Mouse (Mus musculus) cerebellum, postnatal 10 days (tissue): Measurements from ENCODE around the gene Adamts15.

Experiments
- DNase-seq, 2 experiments: peaks; one replicate each; pipeline ENCODE4 v3.0.0; 2021; ENCODE audit warnings: mixed read lengths in 2 of 2

Gene Adamts15

DNA sequence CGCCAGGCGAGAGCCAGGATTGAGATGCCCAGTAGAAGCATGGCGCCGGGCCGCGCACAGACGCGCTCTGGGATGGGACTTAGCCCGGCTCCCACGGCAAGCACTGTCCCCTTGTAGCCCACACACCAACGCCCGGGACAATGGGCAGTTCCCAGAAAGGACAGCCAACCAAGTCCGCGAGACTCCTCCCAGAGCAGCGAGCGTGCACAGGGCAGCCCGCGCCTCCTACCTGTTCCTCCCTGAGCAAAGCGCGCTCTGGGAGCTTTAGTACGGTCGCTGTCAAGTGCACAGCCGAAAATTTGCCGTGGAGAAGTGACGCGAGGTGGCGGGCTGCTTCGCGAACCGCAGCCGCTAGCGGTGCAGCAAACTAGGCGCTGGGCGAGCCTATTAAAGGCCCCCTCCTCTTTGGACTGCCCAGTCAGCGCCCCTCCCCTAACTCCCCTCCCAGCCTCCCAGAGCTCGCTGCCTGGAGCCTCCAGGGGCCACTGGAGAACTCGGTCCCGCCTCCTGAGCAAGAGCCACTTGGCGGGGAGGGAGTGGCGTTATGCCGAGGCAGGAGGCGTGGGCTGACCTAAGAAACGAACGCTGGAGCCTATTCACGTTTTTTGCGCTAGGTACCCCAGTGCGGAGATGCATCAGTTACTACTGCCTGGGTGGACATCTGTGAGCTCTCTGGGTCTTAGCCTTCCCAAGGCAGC lies at the start of gene Adamts15:
Gene Adamts15, minus strand, starts transcription at position 256 of the 698 bp plus-strand sequence.
- DNase-seq, result peak; percentile 55 to 69

DNA sequence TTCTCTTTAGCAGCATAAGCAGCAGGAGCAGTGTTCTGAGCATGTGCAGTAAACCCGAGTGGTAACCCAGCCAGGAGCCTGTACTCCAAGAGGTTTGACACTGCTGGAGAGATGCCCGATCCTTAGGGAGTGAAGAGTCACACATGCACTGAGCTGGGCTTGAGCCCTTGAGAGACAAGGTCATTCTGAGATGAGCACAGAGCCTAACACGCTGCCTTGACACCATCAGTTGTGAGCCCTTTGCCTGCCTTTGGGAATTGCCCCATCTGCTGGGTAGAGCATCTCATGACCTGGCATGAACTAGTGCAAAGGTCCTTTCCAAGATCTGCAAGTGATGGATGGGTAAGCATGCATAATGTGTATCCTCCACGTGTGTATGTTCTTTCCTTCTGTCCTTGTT lies 49.7 kb upstream of the Adamts15 start:
- peak; percentile 35 to 38 for DNase-seq

DNA sequence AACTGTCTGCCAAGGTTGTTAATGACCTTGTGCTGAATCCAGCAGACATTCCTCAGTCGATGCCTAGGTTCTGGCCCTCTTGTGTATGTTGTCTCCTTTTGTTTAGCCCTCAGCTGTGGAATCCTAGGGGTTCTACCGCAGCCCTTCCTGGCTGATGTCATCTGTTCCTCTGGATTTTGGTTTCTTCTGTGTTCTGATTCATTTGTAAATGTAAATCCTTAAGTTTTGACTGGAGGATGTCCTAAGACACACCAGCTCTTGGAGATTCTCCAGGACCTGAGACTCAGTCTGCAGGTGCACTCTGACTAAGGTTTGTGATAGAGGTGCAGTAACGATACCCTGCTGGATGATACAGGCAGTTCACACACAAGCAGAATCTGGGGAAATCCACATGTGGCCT lies 47.7 kb upstream of the Adamts15 start:
- no peak for DNase-seq

DNA sequence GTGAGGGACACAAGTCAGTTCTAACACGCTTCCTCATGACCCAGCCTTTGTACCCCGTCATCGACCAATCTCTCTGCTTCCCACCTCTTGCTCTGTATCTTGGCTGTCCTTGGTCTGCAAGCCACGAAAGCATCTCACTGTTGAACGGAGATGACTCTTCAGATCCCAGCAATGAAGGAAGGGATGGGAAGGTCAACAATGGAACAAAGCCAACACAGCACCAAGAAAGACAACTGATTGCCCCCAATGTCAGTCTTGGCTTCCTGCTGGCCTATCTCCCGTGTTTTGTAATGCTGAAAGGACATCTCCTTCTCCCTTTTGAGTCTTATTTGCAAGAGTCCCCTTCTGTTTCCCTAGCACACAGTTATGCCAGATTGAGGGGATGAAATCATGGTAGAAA lies 45.9 kb upstream of the Adamts15 start:
- DNase-seq, result no peak

DNA sequence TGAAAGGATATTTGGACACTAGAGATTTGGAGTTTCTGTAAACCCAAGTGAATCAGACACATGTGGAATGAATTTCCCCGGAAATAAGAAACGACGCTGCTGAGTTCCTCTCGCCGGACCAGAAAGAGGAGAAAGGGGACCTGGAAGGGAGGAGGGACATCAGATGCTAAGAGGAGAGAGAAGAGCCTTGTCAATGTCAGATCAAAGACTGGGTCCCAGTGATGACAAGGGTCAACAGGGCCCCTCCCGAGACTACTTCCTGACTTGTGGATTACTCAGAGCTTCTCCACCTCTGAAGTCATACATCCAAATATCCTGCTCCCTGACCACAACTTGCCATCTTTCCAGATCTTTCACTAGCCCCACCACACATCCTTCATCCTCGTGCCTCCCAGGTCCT lies 44.6 kb upstream of the Adamts15 start:
- no peak for DNase-seq

DNA sequence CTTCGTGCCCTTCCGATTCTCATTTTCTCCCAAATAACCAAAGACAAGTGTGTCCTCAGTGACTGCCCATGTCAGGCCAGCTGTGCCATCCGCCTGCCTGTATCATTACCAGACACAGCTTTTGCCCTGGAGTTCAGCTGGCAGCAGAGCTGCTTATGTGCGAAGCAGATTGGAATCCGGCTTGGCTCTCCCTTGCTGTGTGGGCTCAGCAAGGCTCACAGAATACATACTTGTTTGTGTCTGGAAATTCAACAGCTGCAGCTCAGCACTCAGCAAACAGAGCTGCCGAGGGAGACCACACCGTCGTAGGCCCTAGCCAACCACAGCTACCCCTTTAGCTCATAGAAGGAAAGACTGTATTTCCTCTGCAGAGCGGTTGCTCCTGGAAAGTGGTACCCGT lies 42.4 kb upstream of the Adamts15 start:
- no peak for DNase-seq

DNA sequence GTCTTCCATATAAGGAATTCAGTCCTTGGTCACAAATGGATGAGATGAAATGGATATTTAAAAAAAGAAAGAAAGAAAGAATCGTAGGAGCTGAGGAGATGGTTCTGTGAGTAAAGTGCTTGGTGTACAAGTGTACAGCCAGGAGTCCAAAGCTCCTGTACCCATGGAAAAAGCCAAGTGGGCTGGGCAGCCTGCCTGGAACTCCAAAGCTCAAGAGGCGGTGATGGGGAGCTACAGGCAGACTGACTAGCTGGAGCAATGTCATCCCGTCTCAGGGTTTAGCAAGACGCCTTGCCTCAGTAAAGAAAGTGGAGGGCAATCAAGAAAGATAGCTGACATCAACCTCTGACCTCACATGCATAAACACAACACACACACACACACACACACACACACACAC lies 41.5 kb upstream of the Adamts15 start:
- DNase-seq, result no peak

DNA sequence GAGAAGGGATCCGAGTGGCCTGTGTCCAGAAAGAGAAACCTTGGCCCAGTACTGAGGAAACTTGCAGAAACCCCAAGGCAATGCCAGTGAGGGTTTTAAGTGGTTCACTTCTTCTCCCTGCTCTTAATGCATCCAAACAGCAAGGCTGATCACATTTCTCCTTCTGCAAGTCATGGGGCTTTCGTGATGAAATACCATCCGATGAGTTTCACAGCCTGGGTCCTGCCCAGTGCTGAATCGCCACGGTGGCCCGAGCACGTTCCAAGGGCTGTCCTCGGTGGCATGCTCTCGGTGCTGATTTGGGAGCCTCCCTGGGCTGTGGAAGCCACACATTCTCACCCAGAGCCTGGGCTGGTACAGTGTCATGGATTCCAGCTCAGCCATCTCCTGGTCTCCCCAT lies 33.0 kb upstream of the Adamts15 start:
- DNase-seq, result no peak

DNA sequence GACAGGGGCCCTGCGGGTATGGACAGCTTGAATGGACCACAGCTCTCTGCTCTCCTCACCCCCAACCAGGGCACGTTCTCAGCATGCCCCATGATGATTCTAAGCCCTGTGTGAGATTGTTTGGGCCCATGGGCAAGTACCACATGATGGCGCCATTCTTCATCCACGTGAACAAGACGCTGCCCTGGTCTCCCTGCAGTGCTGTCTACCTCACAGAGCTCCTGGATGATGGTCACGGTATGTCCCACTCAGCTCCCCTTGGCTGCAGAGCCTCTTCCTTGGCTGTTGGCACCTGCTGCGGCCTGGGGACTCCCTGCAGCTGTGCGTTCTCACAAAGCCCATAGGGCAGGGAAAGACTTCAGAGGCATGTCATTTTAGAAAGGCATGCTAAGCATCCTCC lies 31.0 kb upstream of the Adamts15 start:
- no peak for DNase-seq

DNA sequence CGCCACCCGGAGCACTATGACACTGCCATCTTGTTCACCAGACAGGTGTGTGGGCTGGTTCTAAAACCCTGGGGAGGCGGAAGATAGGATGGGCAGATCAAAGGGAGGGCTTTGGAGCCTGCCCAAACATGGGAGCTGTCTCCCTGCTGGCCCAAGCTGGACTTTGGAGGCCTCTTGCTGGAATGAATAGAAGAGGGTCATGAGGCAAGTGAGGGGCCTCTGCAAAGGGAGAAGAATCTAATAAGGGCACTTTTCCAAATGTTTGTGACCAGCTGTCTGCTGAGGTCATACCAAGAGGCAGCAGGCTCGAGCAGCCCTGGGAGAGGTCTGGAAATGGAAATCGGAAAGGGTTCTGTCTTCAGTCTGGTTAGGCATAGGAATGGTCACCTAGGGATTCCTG lies 29.2 kb upstream of the Adamts15 start:
- no peak for DNase-seq

DNA sequence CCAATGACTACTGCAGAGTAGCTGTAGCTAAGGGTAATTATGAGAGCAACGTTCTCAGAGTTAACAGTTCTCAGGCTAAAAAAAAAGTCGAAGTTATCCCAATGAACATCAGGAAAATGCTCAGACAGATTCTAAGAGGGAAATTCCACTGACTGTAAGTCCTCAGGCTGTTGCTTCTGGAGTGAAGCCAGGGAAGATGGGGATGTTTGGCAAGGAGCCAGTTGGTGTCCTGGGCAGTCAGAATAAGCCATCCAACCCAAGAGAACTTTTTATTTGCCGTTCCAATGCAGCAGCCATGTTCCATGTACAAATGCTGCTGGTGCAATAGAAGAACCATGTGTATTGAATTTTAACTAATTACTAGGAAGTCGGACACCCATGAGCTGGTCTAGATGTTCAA lies 28.3 kb upstream of the Adamts15 start:
- peak; percentile 72 to 76 for DNase-seq

DNA sequence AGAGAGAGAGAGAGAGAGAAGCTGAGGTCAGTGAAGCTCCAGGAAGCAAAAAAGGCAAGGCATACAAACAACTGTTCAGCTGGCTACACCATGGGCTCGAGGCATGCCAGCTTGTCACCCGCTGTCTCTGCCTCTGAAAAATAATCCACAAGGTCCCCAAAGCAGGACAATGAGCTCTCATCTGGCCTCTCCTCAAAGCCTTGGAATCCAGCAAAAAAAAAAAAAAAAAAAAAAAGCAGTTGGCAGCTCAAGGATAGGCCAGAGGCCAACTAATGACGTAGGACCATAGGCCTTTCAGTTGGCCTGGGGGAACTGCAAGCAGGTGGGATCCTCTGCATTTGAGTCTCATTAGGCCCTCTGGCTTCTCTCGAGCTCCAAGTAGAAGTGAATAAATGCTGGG lies 27.7 kb upstream of the Adamts15 start:
- peak; percentile 69 for DNase-seq

DNA sequence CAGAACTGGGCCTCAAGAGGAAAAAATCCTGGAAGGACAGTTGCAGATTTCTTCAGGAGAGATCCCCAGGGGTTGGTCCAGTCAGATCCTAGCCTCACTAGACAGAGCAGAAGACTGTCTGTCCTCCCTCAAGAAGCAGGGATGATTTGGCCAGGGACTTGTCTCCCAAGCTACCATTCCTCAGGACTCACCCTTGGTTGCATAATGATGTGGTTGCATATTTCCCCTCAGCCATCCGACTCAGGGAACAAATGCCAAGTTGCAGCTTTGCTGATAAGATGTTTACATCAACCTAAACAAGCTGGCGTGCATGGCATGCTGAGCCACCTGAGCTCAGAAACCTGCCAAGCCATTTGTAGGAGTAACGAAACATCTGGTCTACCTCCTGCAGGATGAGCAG lies 27.2 kb upstream of the Adamts15 start:
- DNase-seq, result no peak

DNA sequence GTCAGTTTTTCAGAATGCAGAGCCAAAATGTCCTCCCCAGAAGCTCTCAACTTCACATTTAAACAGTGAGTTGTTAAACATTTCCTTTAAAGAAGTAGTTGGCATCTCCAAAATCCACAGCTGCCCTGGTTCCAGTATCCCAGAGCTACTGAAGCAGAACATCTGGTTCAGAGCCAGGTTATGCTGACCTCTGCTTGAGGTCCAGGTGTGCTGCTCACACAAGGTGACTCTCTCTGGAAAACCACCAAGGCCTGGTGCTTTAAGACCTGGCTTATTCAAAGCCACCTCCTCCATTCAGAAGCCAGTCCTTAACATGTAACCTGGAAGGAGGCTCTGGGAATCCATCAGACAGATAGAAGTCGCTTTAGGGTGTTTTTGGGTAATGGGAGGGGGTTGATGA lies 23.0 kb upstream of the Adamts15 start:
- DNase-seq, result no peak

DNA sequence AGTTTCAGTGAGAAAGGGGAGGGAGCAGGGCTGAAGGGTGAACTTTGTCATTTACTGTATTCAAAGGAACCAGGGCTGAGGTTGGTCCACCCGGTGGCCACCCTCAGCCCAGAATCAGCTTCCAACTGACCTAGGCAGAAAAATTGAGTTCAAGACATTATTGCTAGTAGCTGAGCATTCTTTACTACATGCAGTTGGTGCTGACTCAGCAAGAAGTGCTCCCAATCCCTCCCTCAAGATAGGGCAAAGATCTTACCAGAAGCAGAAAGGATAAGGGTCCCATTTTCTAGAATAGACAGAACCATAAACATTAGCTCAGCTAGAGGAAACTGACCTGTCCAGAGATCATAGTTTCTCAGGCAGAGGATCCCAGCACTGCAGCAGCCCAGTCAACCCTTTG lies 22.0 kb upstream of the Adamts15 start:
- no peak for DNase-seq

DNA sequence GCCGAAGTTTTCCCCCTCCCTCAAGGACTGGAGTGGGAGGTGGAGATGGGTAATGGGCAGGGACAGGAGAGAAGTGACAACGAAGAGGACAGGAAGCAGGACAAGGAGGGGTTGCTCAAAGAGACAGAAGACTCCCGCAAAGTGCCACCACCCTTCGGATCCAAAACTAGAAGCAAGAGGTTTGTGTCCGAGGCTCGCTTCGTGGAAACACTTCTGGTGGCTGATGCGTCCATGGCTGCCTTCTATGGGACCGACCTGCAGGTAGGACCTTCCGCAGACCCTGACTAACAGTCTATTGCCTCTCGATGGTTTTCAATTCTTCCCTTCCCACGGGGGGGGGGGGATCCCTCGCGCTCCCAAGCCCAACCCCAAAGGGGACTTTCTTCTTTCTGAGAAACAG lies 21.1 kb upstream of the Adamts15 start:
- DNase-seq, result no peak

DNA sequence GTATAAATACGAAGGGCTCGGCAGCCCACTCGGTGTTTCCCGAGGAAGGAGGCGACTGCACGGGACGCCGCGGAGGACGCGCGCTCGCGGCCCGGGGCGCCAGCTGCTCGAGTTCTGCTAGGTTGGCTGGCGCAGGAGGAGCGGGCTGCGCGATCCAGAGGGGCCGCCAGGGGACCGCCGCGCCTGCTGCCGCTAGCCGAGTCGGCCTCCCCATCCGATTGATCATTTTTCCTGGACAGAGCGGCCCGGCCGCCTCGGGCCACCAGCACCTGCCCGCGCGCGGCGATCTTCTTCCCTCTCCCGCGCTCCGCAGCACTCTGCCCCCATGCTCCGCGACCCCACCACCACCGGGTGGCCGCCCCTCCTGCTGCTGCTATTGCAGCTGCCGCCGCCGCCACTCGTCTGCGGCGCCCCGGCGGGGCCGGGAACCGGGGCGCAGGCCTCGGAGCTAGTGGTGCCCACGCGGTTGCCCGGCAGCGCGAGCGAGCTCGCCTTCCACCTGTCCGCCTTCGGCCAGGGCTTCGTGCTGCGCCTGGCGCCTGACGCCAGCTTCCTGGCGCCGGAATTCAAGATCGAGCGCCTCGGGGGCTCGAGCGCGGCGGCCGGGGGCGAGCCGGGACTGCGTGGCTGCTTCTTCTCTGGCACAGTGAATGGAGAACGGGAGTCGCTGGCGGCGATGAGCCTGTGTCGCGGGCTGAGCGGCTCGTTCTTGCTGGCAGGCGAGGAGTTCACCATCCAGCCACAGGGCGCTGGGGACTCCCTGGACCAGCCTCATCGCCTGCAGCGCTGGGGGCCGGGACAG lies 20.5 kb upstream of the Adamts15 start, which contains the start of gene Adamts8:
Gene Adamts8, plus strand, starts transcription at position 51 of the 802 bp plus-strand sequence.
- DNase-seq, result peak; percentile 70 to 74

DNA sequence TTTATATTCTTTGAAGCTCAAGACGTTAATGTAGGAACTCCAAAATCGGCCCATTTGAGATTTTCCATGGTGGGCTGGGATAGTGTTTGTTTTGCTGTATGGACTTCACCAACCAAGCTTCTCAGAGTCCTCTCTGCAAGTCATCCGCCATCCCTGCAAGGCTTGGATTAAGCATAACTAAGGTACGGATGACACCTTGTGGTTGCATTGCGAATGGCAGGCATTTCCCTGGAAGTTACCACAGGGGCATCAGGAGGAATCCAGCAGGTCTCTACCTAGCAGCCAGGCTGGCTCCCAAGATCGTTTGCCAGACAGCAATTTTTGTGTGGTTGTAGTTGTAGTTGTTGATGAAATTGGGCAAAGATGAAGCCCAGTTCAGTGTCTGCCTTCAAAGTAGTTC lies 18.1 kb upstream of the Adamts15 start:
- DNase-seq, result peak; percentile 95 to 97

DNA sequence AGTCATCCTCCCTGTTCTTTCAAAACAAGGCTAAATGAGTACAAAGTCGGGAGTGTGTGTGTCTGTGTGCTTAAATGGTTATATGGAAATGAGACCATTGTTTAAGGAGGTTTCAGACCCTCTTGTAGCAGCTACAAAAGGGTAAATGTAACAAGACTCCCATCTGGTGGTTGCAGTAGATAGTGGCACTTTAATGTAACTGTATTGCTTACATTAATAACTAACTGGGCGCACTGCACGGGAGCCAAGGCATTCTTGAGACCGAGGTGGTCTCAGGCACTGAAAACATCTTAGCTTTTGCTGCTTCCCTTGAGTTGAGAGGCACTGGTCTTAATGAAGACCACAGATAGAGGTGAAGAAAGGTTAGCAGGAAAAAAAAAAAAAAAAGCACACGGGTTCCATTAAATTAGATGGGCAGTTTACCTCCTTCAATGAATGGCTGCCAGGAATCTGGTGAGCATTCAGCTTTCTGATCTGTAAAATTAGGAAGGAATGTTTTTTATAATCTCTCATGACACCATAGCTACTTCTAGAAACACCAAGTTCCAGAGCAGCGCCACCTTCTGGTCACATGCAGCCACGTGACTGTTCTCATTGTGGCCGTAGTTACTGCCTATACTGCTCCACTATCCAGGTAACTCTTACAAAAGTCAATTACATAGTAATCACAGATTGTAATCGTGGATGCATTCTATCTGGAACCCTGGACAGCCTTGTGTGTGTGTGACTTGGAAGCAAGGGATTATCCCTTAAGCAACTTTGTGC lies 14.6 kb upstream of the Adamts15 start:
- peak; percentile 82 to 90 for DNase-seq

DNA sequence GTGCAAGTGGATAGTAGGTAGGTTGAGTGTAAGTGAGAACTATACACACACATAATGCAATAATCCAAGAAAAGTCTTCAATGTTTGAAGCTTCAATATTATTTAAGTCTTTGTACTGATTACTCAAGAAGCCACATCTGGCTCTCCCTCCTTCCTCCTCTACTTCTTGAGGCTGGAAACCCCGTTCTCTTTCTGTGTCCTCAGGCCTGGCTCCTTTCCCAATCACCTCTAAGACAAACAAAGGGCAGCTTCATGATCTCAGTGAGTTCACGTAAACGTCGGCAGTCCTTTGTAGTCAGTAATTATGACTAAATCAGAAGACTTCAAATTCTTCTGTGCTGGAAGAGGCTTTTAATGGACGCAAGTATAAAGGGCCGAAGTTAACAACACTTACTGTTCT lies 12.6 kb upstream of the Adamts15 start:
- DNase-seq, result no peak

DNA sequence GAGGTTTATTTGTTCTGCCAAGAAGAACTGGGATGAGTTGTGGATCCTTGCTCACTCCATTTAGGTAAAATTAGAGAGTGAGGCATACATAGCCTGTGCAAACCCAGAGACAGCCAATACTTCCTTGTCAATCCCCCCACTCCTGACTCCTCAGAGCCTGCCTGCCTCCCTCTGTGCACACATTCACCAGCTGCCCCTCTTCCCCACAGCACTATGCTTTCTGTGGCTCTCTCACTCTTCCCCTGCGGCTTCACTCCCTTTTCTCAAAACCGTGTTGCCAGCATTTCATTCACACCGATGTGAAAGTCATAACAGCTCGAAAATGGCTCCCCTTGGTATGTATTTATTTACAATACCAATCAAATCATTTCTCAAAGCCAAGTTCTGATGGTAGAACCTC lies 10.1 kb upstream of the Adamts15 start:
- no peak for DNase-seq

DNA sequence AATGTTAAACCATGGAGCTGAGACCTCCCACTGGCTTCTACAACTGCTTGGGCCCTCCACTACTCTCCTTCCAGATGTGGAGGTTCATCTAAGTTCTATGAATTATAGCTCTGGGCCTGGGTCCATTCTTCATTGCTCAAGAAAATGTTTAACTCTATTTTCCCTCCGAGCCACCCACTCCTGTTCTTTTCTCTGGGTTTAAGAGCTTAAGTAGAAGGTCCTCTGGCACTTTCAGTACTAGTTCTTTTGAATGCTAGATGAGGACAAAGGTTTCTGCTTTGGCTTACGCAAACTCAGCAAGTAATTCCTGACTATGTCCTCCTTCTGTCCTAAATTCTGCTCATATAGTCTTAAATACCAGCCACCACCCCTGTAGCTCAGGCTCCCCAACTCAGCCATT lies 6.5 kb upstream of the Adamts15 start:
- no peak for DNase-seq

DNA sequence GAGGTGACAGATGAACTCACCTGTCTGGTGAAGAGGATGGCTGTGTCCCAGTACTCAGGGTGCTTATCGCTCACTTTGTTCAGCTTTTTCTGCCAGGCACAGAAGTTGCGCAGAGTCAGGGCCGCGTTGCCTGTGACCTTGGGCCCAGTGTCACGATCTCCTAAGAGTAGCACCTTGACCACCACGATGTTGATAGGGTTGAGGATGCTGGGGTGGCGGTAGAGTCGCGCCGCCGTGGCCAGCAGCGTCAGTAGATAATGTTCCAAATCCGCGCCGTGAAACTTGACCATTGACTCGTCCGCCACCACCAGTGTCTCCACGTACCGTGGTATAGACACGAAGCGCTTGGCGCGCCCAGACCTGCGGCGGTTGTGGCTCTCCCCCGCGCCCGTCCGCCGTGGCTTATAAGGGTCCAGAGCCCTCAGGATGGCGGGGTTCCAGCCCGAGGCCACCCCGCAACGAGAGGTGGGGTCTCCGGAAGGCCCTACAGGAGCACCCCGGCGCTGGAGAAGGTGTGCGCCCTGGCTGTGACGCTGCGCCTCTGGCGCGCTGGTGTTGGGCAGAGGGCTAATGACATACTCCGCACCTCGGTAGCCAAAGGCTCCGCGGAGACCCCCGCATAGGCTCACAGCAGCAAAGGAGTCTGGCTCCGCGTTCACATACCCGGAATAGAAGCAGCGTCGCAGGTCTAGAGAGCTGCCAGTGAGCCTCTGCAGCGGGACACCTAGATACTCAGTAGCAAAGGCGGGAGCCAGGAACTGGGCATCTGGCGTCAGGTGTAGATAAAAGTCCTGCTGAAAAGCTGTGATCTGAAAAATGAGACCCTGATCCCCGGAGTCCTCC lies 770 bp downstream of the Adamts15 start:
- peak; percentile 26 to 42 for DNase-seq
